ENCODE assay signal across 8 mouse cellular contexts in the genomic region with DNA sequence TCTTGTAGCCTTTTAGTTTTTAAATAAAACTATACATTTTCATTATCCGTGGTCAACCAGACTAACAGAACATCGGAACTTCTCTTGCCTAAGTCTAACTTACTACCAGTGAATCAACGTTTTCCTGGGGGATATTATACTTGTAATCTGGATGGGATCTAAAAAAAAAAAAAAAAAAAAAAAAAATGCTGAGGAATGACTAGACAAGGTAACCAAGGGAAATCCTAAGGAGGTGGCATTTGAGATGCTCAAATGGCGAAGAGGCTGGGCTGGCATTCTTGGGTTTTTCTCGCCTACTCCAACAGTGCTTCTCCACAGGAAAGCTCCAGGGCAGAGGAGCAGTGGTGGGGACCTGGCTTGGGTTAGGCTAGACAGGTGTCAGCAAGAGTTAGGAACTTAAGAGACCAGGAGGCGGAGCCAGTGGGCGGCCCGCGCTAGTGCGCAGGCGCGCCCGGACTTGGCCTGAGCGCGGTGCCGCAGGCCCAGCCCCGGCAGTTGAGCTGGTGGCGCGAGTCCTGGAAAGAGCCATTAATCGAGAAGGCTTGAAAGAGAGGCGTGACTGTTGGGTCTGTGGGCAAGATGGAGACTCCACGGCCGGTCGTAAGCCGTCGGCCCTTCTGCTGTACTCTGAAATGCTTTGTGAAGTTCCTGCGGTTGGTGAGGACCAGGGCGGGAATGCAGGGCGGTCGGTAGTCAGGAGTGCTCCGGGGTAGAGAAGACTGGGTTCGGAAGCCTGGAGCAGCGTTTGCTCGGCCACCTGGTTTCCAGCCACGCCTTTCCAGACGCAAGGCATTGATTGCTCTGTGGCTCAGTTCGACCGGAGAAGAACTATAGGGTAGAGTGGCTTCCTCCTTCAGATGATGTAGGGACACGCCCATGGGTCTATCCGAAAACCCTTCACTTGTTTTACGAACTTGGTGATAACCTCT. TPM values are rescaled to one million over a fixed set of nuclear protein-coding genes. Genes with fewer than 3 reads are reported as not detected.
A peak's percentile ranks its signal among the peaks of the same experiment; 100 is the strongest.
DNase-seq lines count a peak whose midpoint lies in the region; ATAC-seq lines count a peak whose summit lies in the region.

Gene Cklf (plus strand): TSS at position 423 of the 929 bp plus-strand sequence.

- no peaks in the 10 kb centered on the region for H3K27me3 ChIP-seq in hindbrain, embryonic 14.5 days (ENCODE audit: control insufficient read depth, insufficient read depth, low read length)

- peak; percentile 96 for DNase-seq in R1 (ENCODE audit: low read depth, low spot score)
- peak; percentile 84 to 88 for DNase-seq in cerebellum, postnatal 14 days
- DNase-seq in frontal cortex, postnatal 25 days (ENCODE audit: low spot score in 2 of 2) = peak; percentile 57 to 59
- DNase-seq in hindbrain, embryonic 14.5 days (ENCODE audit: low spot score) = peak; percentile 93
- peak; percentile 69 to 79 for DNase-seq in left cerebral cortex, adult 18-20 months (ENCODE audit: low spot score in 2 of 2)
- peak; percentile 79 for DNase-seq in right cerebral cortex, adult 18-20 months
- DNase-seq in urinary bladder, postnatal 10 days (ENCODE audit: low spot score) = peak; percentile 29

- peak within 1 kb of the TSS; percentile 71 for H3K27ac ChIP-seq in hindbrain, embryonic 14.5 days
- H3K27ac ChIP-seq in macrophage = peak within 1 kb of the TSS; percentile 85

- peaks cover 21% of the 10 kb centered on the region for H3K4me1 ChIP-seq in hindbrain, embryonic 14.5 days (replicated peaks; ENCODE audit: control insufficient read depth, insufficient read depth, low read length)

- peaks cover 63% of the 10 kb centered on the region for H3K79me2 ChIP-seq in macrophage (ENCODE audit: inconsistent target)

- H3K9me3 ChIP-seq in hindbrain, embryonic 14.5 days (ENCODE audit: control insufficient read depth, low read length) = no peaks in the 10 kb centered on the region

- peak within 1 kb of the TSS; percentile 79 for H3K9ac ChIP-seq in hindbrain, embryonic 14.5 days

- WGBS in hindbrain, embryonic 14.5 days = 4% methylated on average over 41 of the region's 41 CpGs
- WGBS in macrophage (ENCODE audit: missing documents) = 7% methylated on average over 39 of the region's 41 CpGs

- H3K4me3 ChIP-seq in hindbrain, embryonic 14.5 days (replicated peaks; ENCODE audit: low read length) = peak within 1 kb of the TSS; percentile 54
- peak within 1 kb of the TSS; percentile 93 for H3K4me3 ChIP-seq in macrophage (ENCODE audit: inconsistent target)

- ATAC-seq in hindbrain, embryonic 14.5 days (ENCODE audit: low FRiP score) = peak; percentile 81

- peak within 1 kb of the TSS; percentile 87 for H3K4me2 ChIP-seq in hindbrain, embryonic 14.5 days (replicated peaks)

- no peaks in the 10 kb centered on the region for H3K36me3 ChIP-seq in hindbrain, embryonic 14.5 days (replicated peaks; ENCODE audit: control insufficient read depth, insufficient read depth)
- no peaks in the 10 kb centered on the region for H3K36me3 ChIP-seq in macrophage (ENCODE audit: inconsistent target)

RNA-seq across cellular contexts. Expression of gene Cklf, which starts in this region (rescaled TPM):
- polyA plus RNA-seq in hindbrain, embryonic 14.5 days (2014; fragmentation: Nextera tagmentation; extraction: Ambion mirVana) = 28.6 and 35.1 TPM in 2 replicates
- total RNA-seq in left cerebral cortex, adult 18-20 months (2021) = 1 to 10 TPM; 5.7 to 8.5 TPM
- total RNA-seq in macrophage (2018; cell fraction: chromatin; rRNA removed) = 100 to 1,000 TPM in 13 of 26 experiments, 10 to 100 TPM in 13; 40.2 to 199 (median 103) TPM
- total RNA-seq in macrophage (2018; cell fraction: cytosol; rRNA removed) = 10 to 100 TPM; 35.1 to 55.6 (median 41.7) TPM
- total RNA-seq in macrophage (2018; cell fraction: nucleus; rRNA removed) = 100 to 1,000 TPM in 8 of 26 experiments, 10 to 100 TPM in 18; 44.8 to 179 (median 72.1) TPM
- 22.6 to 77.8 TPM (median 52.8 TPM) in 3 replicates for polyA plus RNA-seq in macrophage (2018)

Comparison
In these comparisons a context has a peak if more than half of its experiments do, and no peak if none do; other contexts are left out.
1. Peak in every context shown above with its lines: DNase-seq, ATAC-seq, H3K4me3 ChIP-seq and H3K27ac ChIP-seq.
2. DNase-seq: peak in every context shown above with its lines; median percentile 96 in R1; 93 in hindbrain, embryonic 14.5 days; 86 in cerebellum, postnatal 14 days; 79 in right cerebral cortex, adult 18-20 months; 74 in left cerebral cortex, adult 18-20 months; 58 in frontal cortex, postnatal 25 days; 29 in urinary bladder, postnatal 10 days.